Mouse (Mus musculus) G1E (cell line): ENCODE measurements around the gene Iqcn.

Source experiments
- CTCF ChIP-seq: IDR thresholded peaks from 2 replicates; pipeline ENCODE4 v1.5.1; 2012; ENCODE audit warnings: low read depth, low read length, inconsistent platforms, mixed read lengths
- GATA1 ChIP-seq: IDR thresholded peaks from 2 replicates; pipeline ENCODE4 v1.6.1; 2012; ENCODE audit warnings: borderline replicate concordance, low read length, inconsistent platforms, mixed read lengths
- TAL1 ChIP-seq: conservative IDR thresholded peaks from 2 replicates; pipeline ENCODE4 v1.6.1; 2012; ENCODE audit warnings: low read depth, low read length, inconsistent platforms, mixed read lengths

DNA sequence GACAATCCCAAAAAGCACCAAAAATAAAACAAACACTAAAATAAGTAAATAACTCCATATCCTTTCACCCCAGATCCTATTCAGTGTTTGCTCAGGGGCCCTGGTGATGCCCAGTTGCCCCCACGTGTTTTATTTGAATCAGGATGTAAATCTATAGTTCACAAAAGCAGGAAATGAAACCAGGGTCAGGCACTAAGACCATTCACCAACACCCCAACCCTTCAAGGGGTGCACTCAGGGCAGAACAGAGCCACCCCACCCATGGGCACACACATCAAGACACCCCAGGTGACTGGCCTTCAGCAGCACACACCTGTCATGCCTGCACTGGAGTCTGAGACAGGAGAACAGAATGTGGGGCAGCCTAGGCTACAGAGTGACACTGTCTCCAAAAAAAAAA is 49.1 kb upstream of the Iqcn start:
- TF ChIP-seq TAL1 = no peak
- no peak for TF ChIP-seq CTCF
- TF ChIP-seq GATA1 = no peak
